Mouse (Mus musculus) midbrain, postnatal 0 days (tissue): Measurements from ENCODE around the gene Hist1h3d. TPM values are rescaled to one million over a fixed set of nuclear protein-coding genes. Genes with fewer than 3 reads are reported as not detected.
"Not testable (repeated sequence)": the region's sequence is repeated elsewhere in the genome, so short reads cannot be mapped to it uniquely, and the experiment has no call there.

Source experiments
- ATAC-seq: fragments of 200-750 bp; cut with Nextera tagmentation; 2 replicates; pipeline ENCODE4 v1.8.0; 2017; ENCODE audit warnings: moderate number of reproducible peaks, mild to moderate bottlenecking, moderate TSS enrichment, moderate library complexity; ENCODE audit not compliant: low FRiP score
- DNase-seq: peaks from one replicate; pipeline ENCODE4 v3.0.0-alpha.2; 2015; ENCODE audit warnings: low spot score
- H3K27ac ChIP-seq: fragments of 300-500 bp; sonication (generic); 2 replicates; pipeline ENCODE4 v1.5.1; 2014; ENCODE audit warnings: low read depth, mild to moderate bottlenecking, low read length, mixed read lengths
- H3K27me3 ChIP-seq: fragments of 300-500 bp; sonication (generic); 2 replicates; pipeline ENCODE4 v1.6.1; 2014; ENCODE audit warnings: low read length, control low read depth, mixed read lengths; ENCODE audit not compliant: insufficient read depth
- H3K36me3 ChIP-seq: fragments of 300-500 bp; sonication (generic); 2 replicates; pipeline ENCODE4 v1.6.1; 2014; ENCODE audit warnings: low read length, control low read depth, mixed read lengths; ENCODE audit not compliant: insufficient read depth
- H3K4me1 ChIP-seq: fragments of 300-500 bp; sonication (generic); 2 replicates; pipeline ENCODE4 v1.6.1; 2014; ENCODE audit warnings: mild to moderate bottlenecking, control low read depth, antibody characterized with exemption, low read length, mixed read lengths; ENCODE audit not compliant: insufficient read depth
- H3K4me2 ChIP-seq: fragments of 300-500 bp; sonication (generic); 2 replicates; pipeline ENCODE4 v1.6.1; 2014; ENCODE audit warnings: low read depth, mild to moderate bottlenecking, low read length, mixed read lengths; ENCODE audit not compliant: poor library complexity, severe bottlenecking
- H3K4me3 ChIP-seq: fragments of 300-500 bp; sonication (generic); 2 replicates; pipeline ENCODE4 v1.5.1; 2014; ENCODE audit warnings: low read depth, mild to moderate bottlenecking, low read length, moderate library complexity
- H3K9ac ChIP-seq: fragments of 300-500 bp; sonication (generic); replicated peaks from 2 replicates; pipeline ENCODE4 v1.6.1; 2014; ENCODE audit warnings: mild to moderate bottlenecking, low read length, moderate library complexity, mixed read lengths; ENCODE audit not compliant: poor library complexity, severe bottlenecking
- H3K9me3 ChIP-seq: fragments of 300-500 bp; sonication (generic); 2 replicates; pipeline ENCODE4 v1.6.1; 2016; ENCODE audit warnings: low read length, control low read depth
- CTCF ChIP-seq: IDR thresholded peaks from 2 replicates; pipeline ENCODE4 v1.5.1; 2016; ENCODE audit warnings: antibody characterized with exemption, mild to moderate bottlenecking
- WGBS: fragments of 180-500 bp; shearing (Covaris S2); extraction: QIAGEN DNeasy Blood & Tissue Kit; methylation state at CpG from one replicate; pipeline ENCODE4 v1.1.7; 2014; 5-methylcytosine and 5-hydroxymethylcytosine counted together
- polyA plus RNA-seq: library from polyadenylated mRNA; unstranded; fragments of >200 nt; fragmentation: Nextera tagmentation; extraction: Ambion mirVana; gene quantifications from 2 replicates; pipeline ENCODE4 v1.2.1, GENCODE M21; 2015
- total RNA-seq: library from RNA; depleted of rRNA; stranded (reverse); fragments of >200 nt; gene quantifications from 2 replicates; pipeline ENCODE4 v1.2.3, GENCODE M21; 2014

Gene Hist1h3d
- total and polyA plus RNA-seq, 2 experiments from 2014 or later: 0.42 to 92.5 TPM

DNA sequence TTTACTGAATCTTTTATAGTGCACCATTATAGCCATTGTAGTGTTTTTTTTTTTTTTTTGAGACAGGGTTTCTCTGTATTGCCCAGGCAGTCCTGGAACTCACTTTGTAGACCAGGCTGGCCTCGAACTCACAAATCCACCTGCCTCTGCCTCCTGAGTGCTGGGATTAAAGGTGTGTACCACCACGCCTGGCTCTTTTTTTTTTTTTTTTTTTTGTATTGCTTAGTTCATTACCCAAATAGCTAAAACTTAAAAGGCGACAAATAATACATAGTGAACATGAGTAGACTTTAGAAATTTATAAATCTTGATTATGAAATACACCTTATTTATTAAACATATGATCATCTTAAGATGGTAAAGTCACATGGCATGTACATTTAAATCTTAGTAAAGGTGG, 34.1 kb upstream of the Hist1h3d start:
- Histone ChIP-seq H3K9ac (no peak overlapping the region), H3K27me3 (no peaks in the 10 kb centered on the region), H3K36me3 (no peaks in the 10 kb centered on the region), H3K4me1 (no peaks in the 10 kb centered on the region), H3K4me2 (no peak overlapping the region), H3K4me3 (no peak overlapping the region), H3K27ac (no peak overlapping the region), H3K9me3 (no peaks in the 10 kb centered on the region)
- DNase-seq (no peak), ATAC-seq (no peak)
- TF ChIP-seq CTCF: no peak
- WGBS: 81% methylated on average over 3 of the region's 3 CpGs

DNA sequence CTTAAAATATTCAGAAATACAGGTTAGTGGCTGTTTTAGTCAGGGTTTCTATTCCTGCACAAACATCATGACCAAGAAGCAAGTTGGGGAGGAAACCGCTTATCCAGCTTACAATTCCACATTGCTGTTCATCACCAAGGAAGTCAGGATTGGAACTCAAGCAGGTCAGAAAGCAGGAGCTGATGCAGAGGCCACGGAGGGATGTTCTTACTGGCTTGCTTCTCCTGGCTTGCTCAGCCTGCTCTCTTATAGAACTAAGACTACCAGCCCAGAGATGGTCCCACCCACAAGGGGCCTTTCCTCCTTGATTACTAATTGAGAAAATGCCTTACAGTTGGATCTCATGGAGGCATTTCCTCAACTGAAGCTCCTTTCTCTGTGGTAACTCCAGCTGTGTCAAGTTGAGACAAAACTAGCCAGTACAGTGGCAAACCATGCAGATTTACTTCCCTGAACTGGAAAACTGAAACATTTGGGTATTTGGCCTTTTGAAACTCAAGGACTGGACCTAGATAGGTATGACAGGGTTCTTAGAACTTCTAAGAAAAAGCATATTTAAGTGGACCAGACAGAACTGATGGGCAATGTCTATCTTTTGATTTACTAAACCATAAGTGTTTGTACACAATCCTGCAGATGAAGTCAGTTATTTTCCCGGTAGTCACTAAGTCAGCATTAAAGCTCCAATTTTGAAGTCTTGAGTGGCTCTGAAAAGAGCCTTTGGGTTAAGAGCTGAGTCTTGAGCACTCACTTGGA, 33.2 kb upstream of the Hist1h3d start:
- Histone ChIP-seq H3K4me3 (peak overlapping the region; percentile 45), H3K4me2 (peak overlapping the region; percentile 65), H3K9ac (0 out of 2 replicates have a peak overlapping the region, but pooled peaks have one; percentile 4)
- ATAC-seq, H3K9me3 ChIP-seq, H3K4me1 ChIP-seq, H3K36me3 ChIP-seq, DNase-seq, H3K27me3 ChIP-seq, H3K27ac ChIP-seq: not testable (repeated sequence)
- WGBS: 6% methylated on average over 3 of the region's 3 CpGs

DNA sequence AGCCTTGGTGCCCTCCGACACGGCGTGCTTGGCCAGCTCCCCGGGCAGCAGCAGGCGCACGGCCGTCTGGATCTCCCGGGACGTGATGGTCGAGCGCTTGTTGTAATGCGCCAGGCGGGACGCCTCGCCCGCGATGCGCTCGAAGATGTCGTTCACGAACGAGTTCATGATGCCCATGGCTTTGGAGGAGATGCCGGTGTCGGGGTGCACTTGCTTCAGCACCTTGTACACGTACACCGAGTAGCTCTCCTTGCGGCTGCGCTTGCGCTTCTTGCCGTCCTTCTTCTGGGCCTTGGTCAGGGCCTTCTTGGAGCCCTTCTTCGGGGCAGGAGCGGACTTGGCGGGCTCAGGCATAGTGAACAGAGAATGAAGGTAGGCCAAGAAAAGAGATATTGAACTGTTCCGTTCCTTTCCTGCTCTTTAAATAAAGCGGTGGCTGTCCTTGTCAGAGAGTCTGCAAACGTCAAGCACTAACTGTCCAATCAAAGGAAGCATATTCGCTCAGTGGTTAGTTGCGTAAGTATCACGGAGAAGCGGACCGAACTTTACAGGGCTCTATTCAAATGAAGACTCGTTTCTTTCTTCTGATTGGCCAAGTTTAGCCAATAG, 32.5 kb upstream of the Hist1h3d start, which contains the start of gene Hist1h2bh:
Gene Hist1h2bh (minus strand): TSS at position 394 of the 609 bp plus-strand sequence.
- peak; percentile 78 for ATAC-seq
- H3K36me3 ChIP-seq, H3K9me3 ChIP-seq, H3K4me1 ChIP-seq, H3K27me3 ChIP-seq: not testable (repeated sequence)
- WGBS: under 1% methylated on average over 22 of the region's 42 CpGs
- Histone ChIP-seq H3K9ac (peak within 1 kb of the TSS; percentile 48; the same call in 1 of the 2 replicates), H3K4me3 (peak within 1 kb of the TSS; percentile 45), H3K27ac (peak within 1 kb of the TSS; percentile 75), H3K4me2 (peak within 1 kb of the TSS; percentile 65)
- DNase-seq: peak; percentile 93

DNA sequence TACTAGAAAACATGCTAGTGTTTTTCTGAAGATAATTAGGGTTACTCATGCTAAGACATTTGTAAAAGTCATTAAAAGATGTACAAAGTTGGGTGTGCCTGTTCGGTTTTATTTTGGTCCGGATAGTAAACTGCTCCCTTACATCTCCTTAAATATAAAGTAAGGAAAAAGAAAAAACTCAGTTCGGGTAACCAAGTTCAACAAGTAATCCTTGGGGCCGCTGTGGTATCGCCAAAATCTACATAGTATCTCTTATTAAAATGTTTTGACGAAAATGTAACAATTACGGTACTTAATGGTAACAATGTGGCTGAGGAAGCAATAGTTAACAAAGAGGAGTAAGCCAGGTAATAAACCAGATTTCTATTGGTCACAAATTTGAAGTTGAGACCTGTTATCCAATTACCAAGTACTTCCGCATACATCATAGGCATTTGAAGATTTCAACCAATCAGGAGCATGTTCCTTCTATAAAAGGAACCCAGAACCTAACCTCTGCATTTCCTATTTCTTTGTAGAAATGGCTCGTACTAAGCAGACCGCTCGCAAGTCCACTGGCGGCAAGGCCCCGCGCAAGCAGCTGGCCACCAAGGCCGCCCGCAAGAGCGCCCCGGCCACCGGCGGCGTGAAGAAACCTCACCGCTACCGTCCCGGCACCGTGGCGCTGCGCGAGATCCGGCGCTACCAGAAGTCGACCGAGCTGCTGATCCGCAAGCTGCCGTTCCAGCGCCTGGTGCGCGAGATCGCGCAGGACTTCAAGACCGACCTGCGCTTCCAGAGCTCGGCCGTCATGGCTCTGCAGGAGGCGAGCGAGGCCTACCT, 31.4 kb upstream of the Hist1h3d start, which contains the start of gene Hist1h3f:
Gene Hist1h3f (plus strand): TSS at position 88 of the 822 bp plus-strand sequence.
- H3K27me3 ChIP-seq: no peaks in the 10 kb centered on the region
- peak; percentile 96 for ATAC-seq
- WGBS: under 1% methylated on average over 24 of the region's 45 CpGs

DNA sequence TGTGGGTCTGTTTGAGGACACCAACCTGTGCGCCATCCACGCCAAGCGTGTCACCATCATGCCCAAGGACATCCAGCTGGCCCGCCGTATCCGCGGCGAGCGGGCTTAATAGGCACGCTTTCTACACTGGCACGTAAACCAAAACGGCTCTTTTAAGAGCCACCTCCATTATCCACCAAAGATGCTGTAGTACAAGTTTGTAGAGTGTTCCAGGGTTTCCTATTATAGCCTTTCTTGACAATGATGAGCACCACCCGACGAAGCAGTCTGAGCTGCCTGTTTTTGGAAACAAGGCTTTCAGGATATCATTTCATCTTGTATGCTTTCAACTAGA, 30.8 kb upstream of the Hist1h3d start:
- H3K36me3 ChIP-seq, ATAC-seq, H3K27me3 ChIP-seq, H3K9me3 ChIP-seq, H3K4me1 ChIP-seq, H3K27ac ChIP-seq, H3K9ac ChIP-seq, DNase-seq: not testable (repeated sequence)
- Histone ChIP-seq H3K4me2 (peak overlapping the region; percentile 36; the same call in 1 of the 2 replicates), H3K4me3 (peak overlapping the region; percentile 45)
- WGBS: 0% methylated on average over 8 of the region's 14 CpGs

More for the DNA sequence above, 31.4 kb upstream of the Hist1h3d start, which contains the start of gene Hist1h3f:
- H3K9me3 ChIP-seq: no peaks in the 10 kb centered on the region
- peak within 1 kb of the TSS; percentile 75 for H3K27ac ChIP-seq
- H3K4me3 ChIP-seq: peak within 1 kb of the TSS; percentile 45
- H3K9ac ChIP-seq: peak within 1 kb of the TSS; percentile 48; the same call in 1 of the 2 replicates
- peak; percentile 98 for DNase-seq
- H3K4me1 ChIP-seq: no peaks in the 10 kb centered on the region
- no peak for TF ChIP-seq CTCF
- H3K36me3 ChIP-seq: no peaks in the 10 kb centered on the region
- peak within 1 kb of the TSS; percentile 65 for H3K4me2 ChIP-seq
